Mouse (Mus musculus): ENCODE data around the gene Dnajb4. TPM values are rescaled to one million over a fixed set of nuclear protein-coding genes. Genes with fewer than 3 reads are reported as not detected.

Gene Dnajb4
- total and polyA plus RNA-seq, 3 experiments: 10.7 to 14.6 TPM; not detected in 1

- H3K4me1 ChIP-seq (ENCODE audit: control insufficient read depth in 1 of 2, insufficient read depth in 2 of 2, low read length in 2 of 2): peaks cover 0 to 11% of the 10 kb centered on the region in 2 experiments; a peak in 1 of 4 replicates
Measured at GRCm38 (mm10) chr3:152155296-152155948, 54.7 kb downstream of the Dnajb4 start.

DNA sequence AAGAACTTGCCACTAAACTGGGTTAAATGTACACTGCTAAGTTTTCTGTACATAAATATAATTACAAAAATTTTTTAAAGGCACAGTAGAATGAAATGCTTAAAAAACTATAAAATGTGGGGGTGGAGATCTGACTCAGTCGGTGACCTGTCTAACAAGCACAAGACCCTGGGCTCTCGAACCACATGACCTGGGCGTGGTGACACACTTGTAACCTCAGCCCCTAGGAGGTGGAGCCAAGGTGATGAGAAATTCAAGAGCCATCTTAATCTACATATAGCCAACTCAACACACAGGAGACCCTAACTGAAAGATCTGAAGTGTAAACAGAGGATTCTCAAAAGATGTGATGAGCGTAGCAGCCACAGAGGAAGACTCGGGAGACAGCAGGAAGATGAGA, 56.0 kb downstream of the Dnajb4 start:
- H3K36me3 ChIP-seq (ENCODE audit: control insufficient read depth in 1 of 2, insufficient read depth in 2 of 2, low read length in 2 of 2): peaks cover 0 to 4% of the 10 kb centered on the region in 2 experiments; a peak in 2 of 4 replicates
- H3K27ac ChIP-seq (ENCODE audit: control insufficient read depth, low read depth, low read length): no peak overlapping the region
- H3K27me3 ChIP-seq (ENCODE audit: control insufficient read depth in 1 of 2, insufficient read depth in 2 of 2, low read length in 2 of 2): no peaks in the 10 kb centered on the region
- no peak overlapping the region for H3K9ac ChIP-seq (ENCODE audit: control insufficient read depth, low read depth, low read length, poor library complexity, severe bottlenecking)
- H3K4me3 ChIP-seq (ENCODE audit: control insufficient read depth in 1 of 2, insufficient read depth in 1 of 2, low read depth in 2 of 2, low read length in 2 of 2): no peak overlapping the region
- peaks cover 0 to 20% of the 10 kb centered on the region in 2 experiments; a peak in 2 of 4 replicates for H3K4me1 ChIP-seq (ENCODE audit: control insufficient read depth in 1 of 2, insufficient read depth in 2 of 2, low read length in 2 of 2)
- no peaks in the 10 kb centered on the region for H3K79me2 ChIP-seq (ENCODE audit: control insufficient read depth, insufficient read depth, low read length, poor library complexity)
- DNase-seq (ENCODE audit: low read depth, low spot score): no peak
- no peaks in the 10 kb centered on the region for H3K9me3 ChIP-seq (replicated peaks; ENCODE audit: insufficient read depth, low read length)
- TF ChIP-seq MEF2A (IDR thresholded peaks at IDR 0.05; ENCODE audit: extremely low read depth, insufficient replicate concordance, low read depth, low read length, poor library complexity, severe bottlenecking): no peak
- TF ChIP-seq ZC3H11A (IDR thresholded peaks at IDR 0.05; ENCODE audit: low read depth, low read length): no peak
- TF ChIP-seq CHD2 (IDR thresholded peaks at IDR 0.05; ENCODE audit: low read length): no peak
- TF ChIP-seq ZKSCAN1 (IDR thresholded peaks at IDR 0.05; ENCODE audit: low read depth, low read length): no peak
- TF ChIP-seq JUND (IDR thresholded peaks at IDR 0.05; ENCODE audit: low read depth, low read length): no peak
- TF ChIP-seq MYC (IDR thresholded peaks at IDR 0.05; ENCODE audit: low read depth, low read length): no peak
- no peak for TF ChIP-seq RAD21 (IDR thresholded peaks at IDR 0.05; ENCODE audit: low read depth, low read length)
- no peak for TF ChIP-seq POLR2A (IDR thresholded peaks at IDR 0.05; ENCODE audit: control insufficient read depth in 1 of 2, insufficient read depth in 1 of 2, low read depth in 1 of 2, low read length in 2 of 2, poor library complexity in 1 of 2)

More at GRCm38 (mm10) chr3:152155296-152155948, 54.7 kb downstream of the Dnajb4 start:
- TF ChIP-seq MEF2A (IDR thresholded peaks at IDR 0.05; ENCODE audit: extremely low read depth, insufficient replicate concordance, low read depth, low read length, poor library complexity, severe bottlenecking): no peak
- TF ChIP-seq MAZ (IDR thresholded peaks at IDR 0.05; ENCODE audit: low read depth, low read length): no peak
- no peak for TF ChIP-seq MXI1 (IDR thresholded peaks at IDR 0.05; ENCODE audit: low read depth, low read length)
- no peak for TF ChIP-seq CHD1 (IDR thresholded peaks at IDR 0.05; ENCODE audit: low read depth, low read length)
- no peak for TF ChIP-seq SMC3 (IDR thresholded peaks at IDR 0.05; ENCODE audit: low read depth, low read length)
- no peak for TF ChIP-seq MAFK (IDR thresholded peaks at IDR 0.05; ENCODE audit: borderline replicate concordance, low read depth, low read length)
- no peak for TF ChIP-seq TBP (IDR thresholded peaks at IDR 0.05; ENCODE audit: low read depth, low read length)
- no peak for TF ChIP-seq ZKSCAN1 (IDR thresholded peaks at IDR 0.05; ENCODE audit: low read depth, low read length)
- no peak for TF ChIP-seq JUND (IDR thresholded peaks at IDR 0.05; ENCODE audit: low read depth, low read length)
- TF ChIP-seq UBTF (IDR thresholded peaks at IDR 0.05; ENCODE audit: borderline replicate concordance, insufficient read depth, low read depth, low read length): no peak
- no peak for TF ChIP-seq RAD21 (IDR thresholded peaks at IDR 0.05; ENCODE audit: low read depth, low read length)
- TF ChIP-seq CHD2 (IDR thresholded peaks at IDR 0.05; ENCODE audit: low read length): no peak
- no peak for TF ChIP-seq NELFE (IDR thresholded peaks at IDR 0.05; ENCODE audit: low read depth, low read length)
- TF ChIP-seq ZC3H11A (IDR thresholded peaks at IDR 0.05; ENCODE audit: low read depth, low read length): no peak
- no peak for TF ChIP-seq CTCF (IDR thresholded peaks at IDR 0.05 in 2 of 3, conservative IDR thresholded peaks at IDR 0.05 in 1 of 3; ENCODE audit: control insufficient read depth in 1 of 3, insufficient read depth in 1 of 3, low read depth in 2 of 3, low read length in 3 of 3, poor library complexity in 1 of 3, severe bottlenecking in 1 of 3)
- TF ChIP-seq ZMIZ1 (IDR thresholded peaks at IDR 0.05; ENCODE audit: low read depth, low read length): no peak
- TF ChIP-seq TCF12 (IDR thresholded peaks at IDR 0.05; ENCODE audit: low read depth, low read length): no peak
- TF ChIP-seq KAT2A (conservative IDR thresholded peaks at IDR 0.05; ENCODE audit: low read depth, low read length): no peak
- TF ChIP-seq NRF1 (IDR thresholded peaks at IDR 0.05; ENCODE audit: insufficient read depth, low read depth, low read length, poor library complexity, severe bottlenecking): no peak
- TF ChIP-seq USF2 (IDR thresholded peaks at IDR 0.05; ENCODE audit: borderline replicate concordance in 1 of 2, insufficient read depth in 1 of 2, low read depth in 1 of 2, low read length in 2 of 2): no peak
- Histone ChIP-seq H3K4me3 (ENCODE audit: control insufficient read depth in 1 of 2, insufficient read depth in 1 of 2, low read depth in 2 of 2, low read length in 2 of 2) (no peak overlapping the region), H3K9ac (ENCODE audit: control insufficient read depth, low read depth, low read length, poor library complexity, severe bottlenecking) (no peak overlapping the region), H3K27me3 (ENCODE audit: control insufficient read depth in 1 of 2, insufficient read depth in 2 of 2, low read length in 2 of 2) (no peaks in the 10 kb centered on the region), H3K27ac (ENCODE audit: control insufficient read depth, low read depth, low read length) (no peak overlapping the region), H3K79me2 (ENCODE audit: control insufficient read depth, insufficient read depth, low read length, poor library complexity) (no peaks in the 10 kb centered on the region), H3K9me3 (replicated peaks; ENCODE audit: insufficient read depth, low read length) (no peaks in the 10 kb centered on the region), H3K36me3 (ENCODE audit: control insufficient read depth in 1 of 2, insufficient read depth in 2 of 2, low read length in 2 of 2) (no peaks in the 10 kb centered on the region)
- no peak for DNase-seq (ENCODE audit: low read depth, low spot score)
